Comparison of ENCODE assay signal across 32 mouse cellular contexts in the genomic region with DNA sequence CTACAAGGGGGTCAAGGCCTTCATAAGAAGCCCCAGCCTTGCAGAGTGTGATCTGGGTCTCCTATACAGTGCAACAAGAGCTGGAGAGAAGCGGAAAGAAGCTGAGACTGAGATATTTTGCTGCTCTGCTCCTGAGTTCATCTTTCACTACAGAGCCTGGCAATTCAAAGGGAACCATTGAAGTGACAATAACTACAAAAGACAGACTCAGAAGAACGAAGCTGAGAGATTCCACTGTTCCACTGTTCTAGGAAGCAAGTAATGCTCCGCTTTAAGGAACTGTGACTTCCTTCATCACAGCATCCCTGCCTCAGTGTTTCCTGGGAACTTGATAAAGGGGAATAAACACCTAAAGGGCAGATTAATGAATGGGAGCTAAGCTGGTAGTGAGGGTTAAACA. TPM values are rescaled to one million over a fixed set of nuclear protein-coding genes. Genes with fewer than 3 reads are reported as not detected.
"Had no signal": no experiment of that assay in that cellular context is flagged by ENCODE, and none has a peak within 500 bp of the region (broad histone marks: within the 10 kb centered on the region; RNA-seq: fewer than 3 reads in every experiment).

No protein-coding gene starts in this region.

- H3K36me3 ChIP-seq: limb, embryonic 10.5 days; limb, embryonic 12.5 days; limb, embryonic 13.5 days; limb, embryonic 15.5 days; liver, embryonic 12.5 days; liver, embryonic 13.5 days; liver, embryonic 15.5 days; lung, embryonic 15.5 days; midbrain, embryonic 10.5 days; midbrain, embryonic 12.5 days; midbrain, embryonic 15.5 days had no signal

- ATAC-seq: liver, embryonic 12.5 days; liver, postnatal 0 days; lung, postnatal 0 days; midbrain, embryonic 15.5 days; midbrain, embryonic 16.5 days had no signal

- H3K4me1 ChIP-seq: limb, embryonic 12.5 days; limb, embryonic 15.5 days; liver, embryonic 12.5 days; liver, embryonic 13.5 days; liver, embryonic 15.5 days; lung, embryonic 15.5 days; megakaryocyte, embryonic 14.5 days; midbrain, embryonic 10.5 days; midbrain, embryonic 12.5 days; midbrain, embryonic 15.5 days had no signal

- H3K9ac ChIP-seq: limb, embryonic 12.5 days; limb, embryonic 13.5 days; limb, embryonic 15.5 days; liver, embryonic 12.5 days; liver, embryonic 13.5 days; liver, embryonic 14.5 days; liver, embryonic 15.5 days; liver, postnatal 0 days; lung, embryonic 14.5 days; lung, embryonic 15.5 days; midbrain, embryonic 12.5 days; midbrain, embryonic 15.5 days had no signal

- H3K4me3 ChIP-seq: left cerebral cortex, adult 2 months; limb, embryonic 10.5 days; limb, embryonic 12.5 days; limb, embryonic 13.5 days; limb, embryonic 15.5 days; liver, embryonic 12.5 days; liver, embryonic 13.5 days; liver, embryonic 15.5 days; lung, embryonic 15.5 days; megakaryocyte, embryonic 14.5 days; midbrain, embryonic 10.5 days; midbrain, embryonic 12.5 days; midbrain, embryonic 15.5 days; myocyte had no signal

- H3K4me2 ChIP-seq: limb, embryonic 12.5 days; limb, embryonic 13.5 days; limb, embryonic 15.5 days; liver, embryonic 11.5 days; liver, embryonic 12.5 days; liver, embryonic 13.5 days; liver, embryonic 15.5 days; lung, embryonic 14.5 days; lung, embryonic 15.5 days; midbrain, embryonic 12.5 days; midbrain, embryonic 15.5 days had no signal

- DNase-seq: left cerebral cortex, postnatal 4 days; liver; liver, embryonic 13.5 days; liver, postnatal 0 days; lung, adult 18-20 months; lung, adult 2 months; lung, embryonic 14.5 days; lung, postnatal 10 days; lung, postnatal 14 days; lung, postnatal 36 days; lung, postnatal 4 days; midbrain, embryonic 14.5 days had no signal

- H3K9me3 ChIP-seq: limb, embryonic 10.5 days; limb, embryonic 12.5 days; limb, embryonic 13.5 days; limb, embryonic 15.5 days; liver, embryonic 12.5 days; liver, embryonic 13.5 days; liver, embryonic 15.5 days; lung, embryonic 15.5 days; megakaryocyte, embryonic 14.5 days; midbrain, embryonic 10.5 days; midbrain, embryonic 12.5 days; midbrain, embryonic 15.5 days had no signal

- H3K27ac ChIP-seq: left cerebral cortex, adult 2 months; limb, embryonic 10.5 days; limb, embryonic 12.5 days; limb, embryonic 13.5 days; limb, embryonic 15.5 days; liver, embryonic 12.5 days; liver, embryonic 13.5 days; liver, embryonic 14.5 days; liver, embryonic 15.5 days; lung, embryonic 15.5 days; macrophage; midbrain, embryonic 10.5 days; midbrain, embryonic 12.5 days; midbrain, embryonic 15.5 days had no signal

- H3K27me3 ChIP-seq: limb, embryonic 12.5 days; limb, embryonic 13.5 days; limb, embryonic 15.5 days; liver, embryonic 12.5 days; liver, embryonic 13.5 days; liver, embryonic 15.5 days; lung, embryonic 15.5 days; megakaryocyte, embryonic 14.5 days; midbrain, embryonic 12.5 days; midbrain, embryonic 15.5 days had no signal

RNA-seq across cellular contexts. Expression of gene Prdm5, which starts 50.5 kb away (rescaled TPM):
- total RNA-seq: monocyte, adult 5-6 weeks had no signal
- polyA plus RNA-seq: liver, adult 2 months had no signal

RNA-seq across cellular contexts. Expression of gene Ndnf, which starts 56.9 kb away (rescaled TPM):
- polyA plus RNA-seq: liver, adult 2 months had no signal
